Mouse (Mus musculus) gastrocnemius, adult 8-10 months (tissue): ENCODE measurements around the gene Foxp1. TPM values are rescaled to one million over a fixed set of nuclear protein-coding genes. Genes with fewer than 3 reads are reported as not detected.

ENCODE experiments used
- DNase-seq, 2 experiments: peaks; one replicate each; pipeline ENCODE4 v3.0.0; 2022; ENCODE audit warnings: low spot score in 2 of 2
- total RNA-seq, 4 experiments: library from RNA; stranded (reverse); gene quantifications; 2 replicates each; pipeline ENCODE4 v1.2.4; 2022

Foxp1 gene
- total RNA-seq, 4 experiments from 2014 or later, result 10.0 to 15.5 (median 13.9) TPM

- DNase-seq, result peak in 1 of 2 experiments; percentile 15
Measured at GRCm38 (mm10) chr6:98998971-98999932, 523.3 kb downstream of the Foxp1 start.

GRCm38 (mm10) chr6:98997742-98998141 is 524.8 kb downstream of the Foxp1 start:
- DNase-seq, result peak; percentile 51 to 78

GRCm38 (mm10) chr6:98996822-98997221 is 525.7 kb downstream of the Foxp1 start:
- no peak for DNase-seq

GRCm38 (mm10) chr6:98996346-98996745 is 526.2 kb downstream of the Foxp1 start:
- DNase-seq, result no peak

- DNase-seq, result no peak
Measured at GRCm38 (mm10) chr6:98995681-98996080, 526.8 kb downstream of the Foxp1 start.

GRCm38 (mm10) chr6:98994902-98995301 is 527.6 kb downstream of the Foxp1 start:
- DNase-seq, result no peak

GRCm38 (mm10) chr6:98994104-98994787 is 528.3 kb downstream of the Foxp1 start:
- no peak for DNase-seq

GRCm38 (mm10) chr6:98993231-98993630 is 529.3 kb downstream of the Foxp1 start:
- DNase-seq, result no peak

GRCm38 (mm10) chr6:98992772-98993147 is 529.8 kb downstream of the Foxp1 start:
- no peak for DNase-seq

GRCm38 (mm10) chr6:98991900-98992771 is 530.4 kb downstream of the Foxp1 start:
- DNase-seq, result no peak

- no peak for DNase-seq
Measured at GRCm38 (mm10) chr6:98987533-98988169, 534.9 kb downstream of the Foxp1 start.

GRCm38 (mm10) chr6:98985452-98985851 is 537.1 kb downstream of the Foxp1 start:
- DNase-seq, result no peak

GRCm38 (mm10) chr6:98984626-98985025 is 537.9 kb downstream of the Foxp1 start:
- DNase-seq, result no peak

GRCm38 (mm10) chr6:98984026-98984425 is 538.5 kb downstream of the Foxp1 start:
- DNase-seq, result no peak

GRCm38 (mm10) chr6:98983311-98983838 is 539.1 kb downstream of the Foxp1 start:
- DNase-seq, result no peak

GRCm38 (mm10) chr6:98981265-98981664 is 541.3 kb downstream of the Foxp1 start:
- no peak for DNase-seq

- DNase-seq, result no peak
Measured at GRCm38 (mm10) chr6:98980432-98980831, 542.1 kb downstream of the Foxp1 start.

- no peak for DNase-seq
Measured at GRCm38 (mm10) chr6:98980001-98980400, 542.5 kb downstream of the Foxp1 start.

- DNase-seq, result no peak
Measured at GRCm38 (mm10) chr6:98977806-98978205, 544.7 kb downstream of the Foxp1 start.

- no peak for DNase-seq
Measured at GRCm38 (mm10) chr6:98975918-98976317, 546.6 kb downstream of the Foxp1 start.

GRCm38 (mm10) chr6:98973433-98973832 is 549.1 kb downstream of the Foxp1 start:
- no peak for DNase-seq
